Mouse (Mus musculus) forebrain, postnatal 0 days (tissue): ENCODE measurements at regions not wholly inside any gene's neighbourhood (a gene's known extent, or its start where the extent isn't known, plus 50 kb on each side); places are given as distances from the start of the nearest gene placed in this dataset.

Source experiments
- ATAC-seq: fragments of 200-750 bp; cut with Nextera tagmentation; 2 replicates; pipeline ENCODE4 v1.8.0; 2017; ENCODE audit warnings: mild to moderate bottlenecking, moderate library complexity
- DNase-seq: peaks from one replicate; pipeline ENCODE4 v3.0.0-alpha.2; 2015
- H3K27ac ChIP-seq: fragments of 300-500 bp; sonication (generic); 2 replicates; pipeline ENCODE4 v1.5.1; 2014; ENCODE audit warnings: low read depth, mild to moderate bottlenecking, antibody characterized with exemption, low read length, moderate library complexity, mixed read lengths
- H3K27me3 ChIP-seq: fragments of 300-500 bp; sonication (generic); 2 replicates; pipeline ENCODE4 v1.6.1; 2014; ENCODE audit warnings: mild to moderate bottlenecking, low read length, mixed read lengths; ENCODE audit not compliant: insufficient read depth
- H3K36me3 ChIP-seq: fragments of 300-500 bp; sonication (generic); 2 replicates; pipeline ENCODE4 v1.6.1; 2014; ENCODE audit warnings: mild to moderate bottlenecking, moderate library complexity; ENCODE audit not compliant: insufficient read depth
- H3K4me1 ChIP-seq: fragments of 300-500 bp; sonication (generic); 2 replicates; pipeline ENCODE4 v1.6.1; 2014; ENCODE audit warnings: antibody characterized with exemption; ENCODE audit not compliant: insufficient read depth
- H3K4me2 ChIP-seq: fragments of 300-500 bp; sonication (generic); 2 replicates; pipeline ENCODE4 v1.6.1; 2014; ENCODE audit warnings: low read depth, mild to moderate bottlenecking, moderate library complexity
- H3K4me3 ChIP-seq: fragments of 300-500 bp; sonication (generic); 2 replicates; pipeline ENCODE4 v1.5.1; 2014; ENCODE audit warnings: low read depth, low read length, mixed read lengths
- H3K9ac ChIP-seq: fragments of 300-500 bp; sonication (generic); 2 replicates; pipeline ENCODE4 v1.6.1; 2014; ENCODE audit warnings: mild to moderate bottlenecking
- H3K9me3 ChIP-seq: fragments of 300-500 bp; sonication (generic); 2 replicates; pipeline ENCODE4 v1.6.1; 2016; ENCODE audit warnings: low read length
- CTCF ChIP-seq: sonication (generic); IDR thresholded peaks from 2 replicates; pipeline ENCODE4 v1.5.1; 2016; ENCODE audit warnings: antibody characterized with exemption, control low read depth, low read depth
- WGBS: fragments of 180-500 bp; shearing (Covaris S2); extraction: QIAGEN DNeasy Blood & Tissue Kit; methylation state at CpG from one replicate; pipeline ENCODE4 v1.1.7; 2014; 5-methylcytosine and 5-hydroxymethylcytosine counted together

GRCm38 (mm10) chr10:8942967-8943471, 57.1 kb upstream of the Sash1 start:
- Histone ChIP-seq H3K9me3 (no peaks in the 10 kb centered on the region), H3K27ac (no peak overlapping the region), H3K4me2 (no peak overlapping the region), H3K4me1 (no peaks in the 10 kb centered on the region), H3K27me3 (no peaks in the 10 kb centered on the region), H3K36me3 (no peaks in the 10 kb centered on the region), H3K4me3 (no peak overlapping the region), H3K9ac (no peak overlapping the region)
- 60% methylated on average over 6 of the region's 6 CpGs for WGBS
- no peak for DNase-seq
- no peak for TF ChIP-seq CTCF
- ATAC-seq = no peak

- Histone ChIP-seq H3K36me3 (no peaks in the 10 kb centered on the region), H3K27ac (no peak overlapping the region), H3K4me2 (no peak overlapping the region), H3K9ac (no peak overlapping the region), H3K4me3 (no peak overlapping the region), H3K27me3 (no peaks in the 10 kb centered on the region), H3K9me3 (no peaks in the 10 kb centered on the region), H3K4me1 (no peaks in the 10 kb centered on the region)
- DNase-seq (no peak), ATAC-seq (no peak)
- WGBS = 88% methylated on average over 4 of the region's 4 CpGs
- TF ChIP-seq CTCF = no peak
Measured at GRCm38 (mm10) chr10:8936369-8936768, 50.5 kb upstream of the Sash1 start.
